In genomic region chr2:103632926-103633250, GRCm38 (mm10) we compare ENCODE assay signal across 23 mouse cellular contexts.
DNase-seq lines count a peak whose midpoint lies in the region; ATAC-seq lines count a peak whose summit lies in the region.
"Had no signal": no experiment of that assay in that cellular context is flagged by ENCODE, and none has a peak within 500 bp of the region (broad histone marks: within the 10 kb centered on the region; RNA-seq: fewer than 3 reads in every experiment).

No protein-coding gene starts in this region.

- H3K9me3 ChIP-seq in heart, embryonic 13.5 days = no peaks in the 10 kb centered on the region
- no peaks in the 10 kb centered on the region for H3K9me3 ChIP-seq in kidney, embryonic 15.5 days (replicated peaks)
- H3K9me3 ChIP-seq in embryonic facial prominence, embryonic 15.5 days (replicated peaks) = no peaks in the 10 kb centered on the region
- H3K9me3 ChIP-seq in forebrain, embryonic 14.5 days (replicated peaks; ENCODE audit: control insufficient read depth, low read length) = no peaks in the 10 kb centered on the region
- no peaks in the 10 kb centered on the region for H3K9me3 ChIP-seq in forebrain, embryonic 16.5 days (ENCODE audit: control insufficient read depth, low read length)
- H3K9me3 ChIP-seq: G1E; hindbrain, embryonic 15.5 days; neural tube, embryonic 12.5 days had no signal

- H3K27me3 ChIP-seq in heart, embryonic 13.5 days (replicated peaks) = no peaks in the 10 kb centered on the region
- no peaks in the 10 kb centered on the region for H3K27me3 ChIP-seq in kidney, embryonic 15.5 days
- no peaks in the 10 kb centered on the region for H3K27me3 ChIP-seq in embryonic facial prominence, embryonic 15.5 days
- H3K27me3 ChIP-seq in forebrain, embryonic 14.5 days (replicated peaks; ENCODE audit: control insufficient read depth, insufficient read depth, low read length) = no peaks in the 10 kb centered on the region
- H3K27me3 ChIP-seq in forebrain, embryonic 16.5 days (replicated peaks; ENCODE audit: control insufficient read depth, insufficient read depth, low read length) = no peaks in the 10 kb centered on the region
- H3K27me3 ChIP-seq: CH12.LX; hindbrain, embryonic 15.5 days had no signal

- WGBS in heart, embryonic 13.5 days = 85% methylated on average over 2 of the region's 2 CpGs
- 61% methylated on average over 2 of the region's 2 CpGs for WGBS in kidney, embryonic 15.5 days
- WGBS in embryonic facial prominence, embryonic 15.5 days = 46% methylated on average over 2 of the region's 2 CpGs
- WGBS in forebrain, embryonic 14.5 days = 92% methylated on average over 2 of the region's 2 CpGs
- 87% methylated on average over 2 of the region's 2 CpGs for WGBS in forebrain, embryonic 16.5 days

- H3K36me3 ChIP-seq in heart, embryonic 13.5 days = no peaks in the 10 kb centered on the region
- no peaks in the 10 kb centered on the region for H3K36me3 ChIP-seq in kidney, embryonic 15.5 days
- no peaks in the 10 kb centered on the region for H3K36me3 ChIP-seq in embryonic facial prominence, embryonic 15.5 days
- H3K36me3 ChIP-seq in forebrain, embryonic 14.5 days (ENCODE audit: control insufficient read depth, insufficient read depth, low read length) = no peaks in the 10 kb centered on the region
- no peaks in the 10 kb centered on the region for H3K36me3 ChIP-seq in forebrain, embryonic 16.5 days (ENCODE audit: control insufficient read depth, insufficient read depth)
- H3K36me3 ChIP-seq: G1E; hindbrain, embryonic 15.5 days; neural tube, embryonic 12.5 days had no signal

- H3K27ac ChIP-seq in heart, embryonic 13.5 days (replicated peaks) = peak overlapping the region; percentile 54; the same call in 1 of the 2 replicates
- H3K27ac ChIP-seq in kidney, embryonic 15.5 days = peak overlapping the region; percentile 37; the same call in 1 of the 2 replicates
- H3K27ac ChIP-seq in embryonic facial prominence, embryonic 15.5 days (replicated peaks) = peak overlapping the region; percentile 44
- no peak overlapping the region for H3K27ac ChIP-seq in forebrain, embryonic 14.5 days (ENCODE audit: low read depth, low read length)
- no peak overlapping the region for H3K27ac ChIP-seq in forebrain, embryonic 16.5 days (ENCODE audit: low read length)
- H3K27ac ChIP-seq: gastrocnemius, adult 2 months; hindbrain, embryonic 15.5 days; neural tube, embryonic 12.5 days had no signal

- 0 out of 2 replicates have a peak overlapping the region, but pooled peaks have one; percentile 35 for H3K9ac ChIP-seq in heart, embryonic 13.5 days
- no peak overlapping the region for H3K9ac ChIP-seq in kidney, embryonic 15.5 days
- no peak overlapping the region for H3K9ac ChIP-seq in embryonic facial prominence, embryonic 15.5 days
- H3K9ac ChIP-seq in forebrain, embryonic 14.5 days (ENCODE audit: low read length) = no peak overlapping the region
- no peak overlapping the region for H3K9ac ChIP-seq in forebrain, embryonic 16.5 days (replicated peaks; ENCODE audit: low read depth, low read length)
- H3K9ac ChIP-seq: hindbrain, embryonic 15.5 days; neural tube, embryonic 12.5 days had no signal

- no peak for DNase-seq in heart, postnatal 14 days
- no peak for DNase-seq in kidney, postnatal 25 days
- no peak for DNase-seq in forebrain, embryonic 14.5 days (ENCODE audit: low spot score)
- DNase-seq: adrenal gland, adult 8-10 months; B cell, adult 2 months; cerebellum, adult 18-20 months; cerebellum, postnatal 25 days; embryo, embryonic 11 days; gastrocnemius, adult 2 months; kidney, adult 9 months; left cerebral cortex, postnatal 4 days; lung, postnatal 4 days; midbrain, embryonic 14.5 days; right cerebral cortex, postnatal 25 days; spleen, adult 18-20 months had no signal

- ATAC-seq in heart, embryonic 13.5 days (ENCODE audit: extremely low read depth, insufficient number of reproducible peaks, low FRiP score, low TSS enrichment) = no peak
- no peak for ATAC-seq in kidney, embryonic 15.5 days (replicated peaks; ENCODE audit: low FRiP score)
- ATAC-seq in embryonic facial prominence, embryonic 15.5 days (ENCODE audit: insufficient number of reproducible peaks, low FRiP score, low TSS enrichment, low read depth) = peak; percentile 41; the same call in 1 of the 2 replicates
- no peak for ATAC-seq in forebrain, embryonic 14.5 days
- no peak for ATAC-seq in forebrain, embryonic 16.5 days

- H3K4me2 ChIP-seq in heart, embryonic 13.5 days = no peak overlapping the region
- no peak overlapping the region for H3K4me2 ChIP-seq in kidney, embryonic 15.5 days
- H3K4me2 ChIP-seq in embryonic facial prominence, embryonic 15.5 days (replicated peaks) = no peak overlapping the region
- no peak overlapping the region for H3K4me2 ChIP-seq in forebrain, embryonic 14.5 days (ENCODE audit: low read length)
- no peak overlapping the region for H3K4me2 ChIP-seq in forebrain, embryonic 16.5 days (ENCODE audit: low read length)
- H3K4me2 ChIP-seq: hindbrain, embryonic 15.5 days; neural tube, embryonic 12.5 days had no signal

- no peak overlapping the region for H3K4me3 ChIP-seq in heart, embryonic 13.5 days
- no peak overlapping the region for H3K4me3 ChIP-seq in kidney, embryonic 15.5 days (replicated peaks)
- no peak overlapping the region for H3K4me3 ChIP-seq in embryonic facial prominence, embryonic 15.5 days (replicated peaks)
- no peak overlapping the region for H3K4me3 ChIP-seq in forebrain, embryonic 14.5 days (ENCODE audit: low read depth, low read length)
- H3K4me3 ChIP-seq in forebrain, embryonic 16.5 days (replicated peaks; ENCODE audit: low read length) = no peak overlapping the region
- H3K4me3 ChIP-seq: gastrocnemius, adult 2 months; hindbrain, embryonic 15.5 days; neural tube, embryonic 12.5 days had no signal

- intact Hi-C loops in heart, postnatal 14 days (cut with DNase I) = no loop called here

- peaks cover 71% of the 10 kb centered on the region for H3K4me1 ChIP-seq in heart, embryonic 13.5 days
- peaks cover 35% of the 10 kb centered on the region for H3K4me1 ChIP-seq in kidney, embryonic 15.5 days
- H3K4me1 ChIP-seq in embryonic facial prominence, embryonic 15.5 days = peaks cover 24% of the 10 kb centered on the region
- H3K4me1 ChIP-seq in forebrain, embryonic 14.5 days (ENCODE audit: control insufficient read depth, insufficient read depth, low read length) = peaks cover 12% of the 10 kb centered on the region; the same call in 1 of the 2 replicates
- peaks cover 9% of the 10 kb centered on the region; the same call in 1 of the 2 replicates for H3K4me1 ChIP-seq in forebrain, embryonic 16.5 days (replicated peaks; ENCODE audit: control insufficient read depth, insufficient read depth, low read length)

Comparison
In these comparisons a context has a peak if more than half of its experiments do, and no peak if none do; other contexts are left out.
1. H3K27ac ChIP-seq: peak in heart, embryonic 13.5 days (single experiment), kidney, embryonic 15.5 days (single experiment) and embryonic facial prominence, embryonic 15.5 days (single experiment); none in forebrain, embryonic 14.5 days (single experiment) and forebrain, embryonic 16.5 days (single experiment).